Mouse (Mus musculus) lung, embryonic 14.5 days (tissue): ENCODE measurements around the gene Vsig10l. TPM values are rescaled to one million over a fixed set of nuclear protein-coding genes. Genes with fewer than 3 reads are reported as not detected.

Experiments
- ATAC-seq: fragments of 200-750 bp; cut with Nextera tagmentation; 2 replicates; pipeline ENCODE4 v1.8.0; 2017; ENCODE audit warnings: mild to moderate bottlenecking, moderate TSS enrichment, moderate library complexity; ENCODE audit not compliant: insufficient read depth
- DNase-seq: peaks from one replicate; pipeline ENCODE4 v3.0.0-alpha.2; 2015
- H3K27ac ChIP-seq: fragments of 300-500 bp; sonication (generic); 2 replicates; pipeline ENCODE4 v1.5.1; 2014; ENCODE audit warnings: low read depth, mild to moderate bottlenecking, moderate library complexity
- H3K27me3 ChIP-seq: fragments of 300-500 bp; sonication (generic); 2 replicates; pipeline ENCODE4 v1.6.1; 2014; ENCODE audit warnings: low read length, control low read depth; ENCODE audit not compliant: insufficient read depth
- H3K36me3 ChIP-seq: fragments of 300-500 bp; sonication (generic); 2 replicates; pipeline ENCODE4 v1.6.1; 2014; ENCODE audit warnings: control low read depth; ENCODE audit not compliant: insufficient read depth
- H3K4me1 ChIP-seq: fragments of 300-500 bp; sonication (generic); 2 replicates; pipeline ENCODE4 v1.6.1; 2014; ENCODE audit warnings: antibody characterized with exemption, control low read depth; ENCODE audit not compliant: insufficient read depth
- H3K4me2 ChIP-seq: fragments of 300-500 bp; sonication (generic); 2 replicates; pipeline ENCODE4 v1.6.1; 2014; ENCODE audit warnings: mild to moderate bottlenecking
- H3K4me3 ChIP-seq: fragments of 300-500 bp; sonication (generic); 2 replicates; pipeline ENCODE4 v1.5.1; 2014; ENCODE audit warnings: low read depth, low read length
- H3K9ac ChIP-seq: fragments of 300-500 bp; sonication (generic); 2 replicates; pipeline ENCODE4 v1.6.1; 2014
- H3K9me3 ChIP-seq: fragments of 300-500 bp; sonication (generic); 2 replicates; pipeline ENCODE4 v1.6.1; 2016; ENCODE audit warnings: low read depth, low read length, control low read depth
- CTCF ChIP-seq: IDR thresholded peaks from 2 replicates; pipeline ENCODE4 v1.5.1; 2016; ENCODE audit warnings: antibody characterized with exemption, low read depth
- WGBS: fragments of 180-500 bp; shearing (Covaris S2); extraction: QIAGEN DNeasy Blood & Tissue Kit; methylation state at CpG from one replicate; pipeline ENCODE4 v1.1.7; 2014; 5-methylcytosine and 5-hydroxymethylcytosine counted together
- polyA plus RNA-seq: library from polyadenylated mRNA; unstranded; fragments of >200 nt; fragmentation: Nextera tagmentation; extraction: Ambion mirVana; gene quantifications from 2 replicates; pipeline ENCODE4 v1.2.1, GENCODE M21; 2014

Gene Vsig10l
- 2.1 and 2.4 TPM in 2 replicates for polyA plus RNA-seq

- 0 out of 2 replicates have a peak, but pooled peaks cover 8% of the 10 kb centered on the region for H3K27me3 ChIP-seq
- H3K4me2 ChIP-seq = no peak within 1 kb of the TSS
- DNase-seq (no peak), ATAC-seq (no peak)
- H3K9me3 ChIP-seq = no peaks in the 10 kb centered on the region
- peaks cover 2% of the 10 kb centered on the region; the same call in 1 of the 2 replicates for H3K36me3 ChIP-seq
- H3K27ac ChIP-seq = no peak within 1 kb of the TSS
- no peak within 1 kb of the TSS for H3K4me3 ChIP-seq
- H3K4me1 ChIP-seq = no peaks in the 10 kb centered on the region
- no peak within 1 kb of the TSS for H3K9ac ChIP-seq
- TF ChIP-seq CTCF = no peak
- WGBS = 60% methylated on average over 4 of the region's 4 CpGs
These were observed at the start of gene Vsig10l for GRCm38 (mm10) chr7:43462851-43463250. Gene Vsig10l (plus strand): TSS chr7:43463151.

- Histone ChIP-seq H3K4me1 (no peaks in the 10 kb centered on the region), H3K36me3 (no peaks in the 10 kb centered on the region), H3K9me3 (no peaks in the 10 kb centered on the region), H3K9ac (no peak overlapping the region), H3K27ac (no peak overlapping the region), H3K27me3 (no peaks in the 10 kb centered on the region), H3K4me2 (no peak overlapping the region), H3K4me3 (no peak overlapping the region)
- WGBS = 79% methylated on average over 10 of the region's 10 CpGs
- DNase-seq (no peak), ATAC-seq (no peak)
- peak; percentile 30 for TF ChIP-seq CTCF
These were observed 45.7 kb upstream of the Vsig10l start for GRCm38 (mm10) chr7:43417298-43417697.

GRCm38 (mm10) chr7:43422995-43423617, 39.8 kb upstream of the Vsig10l start:
- no peaks in the 10 kb centered on the region for H3K36me3 ChIP-seq
- peak; percentile 90 for DNase-seq
- H3K9me3 ChIP-seq = no peaks in the 10 kb centered on the region
- H3K27me3 ChIP-seq = no peaks in the 10 kb centered on the region
- H3K27ac ChIP-seq = no peak overlapping the region
- peak; percentile 99 for ATAC-seq
- 12% methylated on average over 11 of the region's 11 CpGs for WGBS
- no peaks in the 10 kb centered on the region for H3K4me1 ChIP-seq
- H3K4me2 ChIP-seq = peak overlapping the region; percentile 27; the same call in 1 of the 2 replicates
- no peak overlapping the region for H3K9ac ChIP-seq
- no peak overlapping the region for H3K4me3 ChIP-seq
- peak; percentile 91 for TF ChIP-seq CTCF

- no peaks in the 10 kb centered on the region for H3K4me1 ChIP-seq
- 66% methylated on average over 3 of the region's 3 CpGs for WGBS
- no peak overlapping the region for H3K9ac ChIP-seq
- no peaks in the 10 kb centered on the region for H3K9me3 ChIP-seq
- H3K36me3 ChIP-seq = no peaks in the 10 kb centered on the region
- no peak for ATAC-seq
- no peak overlapping the region for H3K4me3 ChIP-seq
- H3K4me2 ChIP-seq = no peak overlapping the region
- no peaks in the 10 kb centered on the region for H3K27me3 ChIP-seq
- no peak for DNase-seq
- no peak overlapping the region for H3K27ac ChIP-seq
- no peak for TF ChIP-seq CTCF
These were observed 38.8 kb upstream of the Vsig10l start for GRCm38 (mm10) chr7:43423991-43424625.

GRCm38 (mm10) chr7:43427406-43427805, 35.5 kb upstream of the Vsig10l start, which contains the start of gene Lim2:
Gene Lim2 (plus strand): TSS chr7:43427670.
- ATAC-seq (no peak), DNase-seq (no peak)
- Histone ChIP-seq H3K4me1 (no peaks in the 10 kb centered on the region), H3K9me3 (no peaks in the 10 kb centered on the region), H3K27me3 (no peaks in the 10 kb centered on the region), H3K9ac (no peak within 1 kb of the TSS), H3K36me3 (no peaks in the 10 kb centered on the region), H3K4me3 (no peak within 1 kb of the TSS), H3K27ac (no peak within 1 kb of the TSS), H3K4me2 (no peak within 1 kb of the TSS)
- no peak for TF ChIP-seq CTCF
- WGBS = 78% methylated on average over 8 of the region's 8 CpGs

GRCm38 (mm10) chr7:43429500-43429899, 33.5 kb upstream of the Vsig10l start:
- Histone ChIP-seq H3K4me2 (no peak overlapping the region), H3K27me3 (no peaks in the 10 kb centered on the region), H3K36me3 (no peaks in the 10 kb centered on the region), H3K27ac (no peak overlapping the region), H3K9me3 (no peaks in the 10 kb centered on the region), H3K9ac (no peak overlapping the region), H3K4me3 (no peak overlapping the region), H3K4me1 (no peaks in the 10 kb centered on the region)
- DNase-seq = no peak
- no peak for ATAC-seq
- 55% methylated on average over 4 of the region's 4 CpGs for WGBS
- TF ChIP-seq CTCF = no peak

GRCm38 (mm10) chr7:43432891-43433290, 30.1 kb upstream of the Vsig10l start:
- DNase-seq (no peak), ATAC-seq (no peak)
- Histone ChIP-seq H3K9me3 (no peaks in the 10 kb centered on the region), H3K36me3 (no peaks in the 10 kb centered on the region), H3K4me2 (no peak overlapping the region), H3K9ac (no peak overlapping the region), H3K4me1 (no peaks in the 10 kb centered on the region), H3K4me3 (no peak overlapping the region), H3K27ac (no peak overlapping the region), H3K27me3 (no peaks in the 10 kb centered on the region)
- WGBS = 66% methylated on average over 4 of the region's 4 CpGs
- TF ChIP-seq CTCF = no peak
